Mouse (Mus musculus) ES-E14 (cell line): ENCODE measurements around the gene R3hdm4.

Experiments used
- HCFC1 ChIP-seq: IDR thresholded peaks from 2 replicates; pipeline ENCODE4 v1.6.1; 2012; ENCODE audit warnings: low read length, inconsistent platforms, borderline replicate concordance; ENCODE audit not compliant: insufficient read depth
- MAFK ChIP-seq: IDR thresholded peaks from 2 replicates; pipeline ENCODE4 v1.6.1; 2014; ENCODE audit warnings: mild to moderate bottlenecking, low read depth, low read length, inconsistent platforms; ENCODE audit not compliant: insufficient read depth
- ZC3H11A ChIP-seq: IDR thresholded peaks from 2 replicates; pipeline ENCODE4 v1.6.1; 2012; ENCODE audit warnings: low read depth, mild to moderate bottlenecking, inconsistent platforms, low read length, borderline replicate concordance
- ZNF384 ChIP-seq: IDR thresholded peaks from 2 replicates; pipeline ENCODE4 v1.6.1; 2012; ENCODE audit warnings: low read depth, low read length, inconsistent platforms

DNA sequence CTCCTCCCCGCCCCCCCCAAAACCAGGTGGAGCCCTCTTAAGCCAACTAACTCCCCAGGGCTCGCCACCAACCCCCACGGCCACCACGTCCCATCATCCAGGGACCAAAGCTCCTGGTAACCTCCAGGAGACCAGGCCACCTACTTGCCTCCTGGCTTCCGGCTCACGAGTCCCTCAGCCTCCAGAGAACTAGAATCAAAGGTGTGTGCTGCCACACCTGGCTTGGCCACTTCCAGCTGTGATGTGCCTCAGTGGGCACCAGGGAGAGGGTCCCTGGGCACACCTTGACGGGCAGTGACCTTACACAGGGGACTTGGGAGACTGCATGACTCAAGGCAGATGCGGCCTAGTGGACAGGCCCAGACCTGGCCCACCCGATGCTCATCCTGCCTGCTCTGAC is 34.7 kb upstream of the R3hdm4 start:
- no peak for TF ChIP-seq ZC3H11A
- TF ChIP-seq HCFC1, result no peak
- no peak for TF ChIP-seq MAFK
- no peak for TF ChIP-seq ZNF384
